Mouse (Mus musculus) lung, embryonic 14.5 days (tissue): ENCODE measurements at regions not wholly inside any gene's neighbourhood (a gene's known extent, or its start where the extent isn't known, plus 50 kb on each side); places are given as distances from the start of the nearest gene placed in this dataset.

ENCODE experiments used
- ATAC-seq: fragments of 200-750 bp; cut with Nextera tagmentation; 2 replicates; pipeline ENCODE4 v1.8.0; 2017; ENCODE audit warnings: mild to moderate bottlenecking, moderate TSS enrichment, moderate library complexity; ENCODE audit not compliant: insufficient read depth
- DNase-seq: peaks from one replicate; pipeline ENCODE4 v3.0.0-alpha.2; 2015
- H3K27ac ChIP-seq: fragments of 300-500 bp; sonication (generic); 2 replicates; pipeline ENCODE4 v1.5.1; 2014; ENCODE audit warnings: low read depth, mild to moderate bottlenecking, moderate library complexity
- H3K27me3 ChIP-seq: fragments of 300-500 bp; sonication (generic); 2 replicates; pipeline ENCODE4 v1.6.1; 2014; ENCODE audit warnings: low read length, control low read depth; ENCODE audit not compliant: insufficient read depth
- H3K36me3 ChIP-seq: fragments of 300-500 bp; sonication (generic); 2 replicates; pipeline ENCODE4 v1.6.1; 2014; ENCODE audit warnings: control low read depth; ENCODE audit not compliant: insufficient read depth
- H3K4me1 ChIP-seq: fragments of 300-500 bp; sonication (generic); 2 replicates; pipeline ENCODE4 v1.6.1; 2014; ENCODE audit warnings: antibody characterized with exemption, control low read depth; ENCODE audit not compliant: insufficient read depth
- H3K4me2 ChIP-seq: fragments of 300-500 bp; sonication (generic); 2 replicates; pipeline ENCODE4 v1.6.1; 2014; ENCODE audit warnings: mild to moderate bottlenecking
- H3K4me3 ChIP-seq: fragments of 300-500 bp; sonication (generic); 2 replicates; pipeline ENCODE4 v1.5.1; 2014; ENCODE audit warnings: low read depth, low read length
- H3K9ac ChIP-seq: fragments of 300-500 bp; sonication (generic); 2 replicates; pipeline ENCODE4 v1.6.1; 2014
- H3K9me3 ChIP-seq: fragments of 300-500 bp; sonication (generic); 2 replicates; pipeline ENCODE4 v1.6.1; 2016; ENCODE audit warnings: low read depth, low read length, control low read depth
- CTCF ChIP-seq: IDR thresholded peaks from 2 replicates; pipeline ENCODE4 v1.5.1; 2016; ENCODE audit warnings: antibody characterized with exemption, low read depth
- WGBS: fragments of 180-500 bp; shearing (Covaris S2); extraction: QIAGEN DNeasy Blood & Tissue Kit; methylation state at CpG from one replicate; pipeline ENCODE4 v1.1.7; 2014; 5-methylcytosine and 5-hydroxymethylcytosine counted together

- Histone ChIP-seq H3K36me3 (no peaks in the 10 kb centered on the region), H3K9me3 (no peaks in the 10 kb centered on the region), H3K9ac (no peak overlapping the region), H3K4me1 (no peaks in the 10 kb centered on the region), H3K4me3 (no peak overlapping the region), H3K4me2 (no peak overlapping the region), H3K27me3 (no peaks in the 10 kb centered on the region), H3K27ac (no peak overlapping the region)
- no peak for TF ChIP-seq CTCF
- ATAC-seq, result peak; percentile 60; the same call in 1 of the 2 replicates
- DNase-seq, result peak; percentile 7
- WGBS, result 32% methylated on average over 5 of the region's 5 CpGs
These were observed 89.8 kb upstream of the Gsc start for GRCm38 (mm10) chr12:104562961-104563360.

GRCm38 (mm10) chr12:104560934-104561565 is 87.9 kb upstream of the Gsc start:
- H3K36me3 ChIP-seq, result no peaks in the 10 kb centered on the region
- no peak overlapping the region for H3K4me2 ChIP-seq
- H3K4me3 ChIP-seq, result no peak overlapping the region
- H3K4me1 ChIP-seq, result no peaks in the 10 kb centered on the region
- TF ChIP-seq CTCF, result no peak
- 52% methylated on average over 14 of the region's 14 CpGs for WGBS
- DNase-seq (peak; percentile 7), ATAC-seq (0 out of 2 replicates have a peak, but pooled peaks have one; percentile 32)
- H3K9me3 ChIP-seq, result no peaks in the 10 kb centered on the region
- no peak overlapping the region for H3K27ac ChIP-seq
- H3K27me3 ChIP-seq, result no peaks in the 10 kb centered on the region
- no peak overlapping the region for H3K9ac ChIP-seq

- Histone ChIP-seq H3K9me3 (no peaks in the 10 kb centered on the region), H3K4me2 (no peak overlapping the region), H3K36me3 (no peaks in the 10 kb centered on the region), H3K27me3 (no peaks in the 10 kb centered on the region), H3K9ac (no peak overlapping the region), H3K27ac (no peak overlapping the region), H3K4me1 (no peaks in the 10 kb centered on the region), H3K4me3 (no peak overlapping the region)
- TF ChIP-seq CTCF, result no peak
- DNase-seq, result no peak
- 52% methylated on average over 4 of the region's 4 CpGs for WGBS
- ATAC-seq, result no peak
These were observed 84.6 kb upstream of the Gsc start for GRCm38 (mm10) chr12:104557761-104558160.

DNA sequence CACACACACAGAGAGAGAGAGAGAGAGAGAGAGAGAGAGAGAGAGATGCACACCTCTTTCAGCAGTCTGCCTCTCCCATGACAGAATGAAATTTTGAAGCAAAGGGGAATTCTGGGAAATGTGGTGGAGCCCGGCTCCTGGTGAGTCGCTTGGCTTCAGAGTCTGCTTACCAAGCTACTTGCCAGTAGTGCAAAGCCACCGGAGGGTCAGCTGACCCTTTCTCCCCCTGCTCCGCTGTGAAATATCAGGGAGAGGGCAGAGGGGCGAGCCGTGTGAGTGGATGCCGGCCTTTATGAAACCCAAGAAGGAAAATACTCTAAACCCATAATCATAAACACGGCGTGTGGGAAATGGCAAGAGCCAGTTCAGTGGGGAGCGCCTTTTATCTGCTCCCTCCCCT is 84.2 kb upstream of the Gsc start:
- H3K27ac ChIP-seq, result no peak overlapping the region

DNA sequence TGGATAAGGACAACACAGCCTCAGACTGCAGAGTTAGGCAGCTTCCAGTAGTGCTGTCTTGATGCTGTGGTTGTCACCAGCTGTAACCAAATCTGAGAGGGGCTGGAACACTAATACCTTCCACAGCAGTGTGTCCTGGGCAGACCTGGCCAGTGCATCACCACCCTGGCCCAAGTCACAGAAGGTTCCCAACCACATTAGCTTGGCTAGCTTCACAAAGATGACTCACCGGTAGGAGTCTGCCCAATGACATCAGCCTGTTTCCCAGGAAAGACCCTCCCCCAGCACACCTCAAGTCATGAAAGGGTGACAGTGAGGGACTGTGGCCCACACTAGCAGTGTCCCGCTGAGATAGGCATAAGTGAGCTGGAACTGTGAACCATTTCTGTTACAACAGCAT is 75.5 kb upstream of the Gsc start:
- no peak for ATAC-seq
- no peak for TF ChIP-seq CTCF

More for the DNA sequence above, 84.2 kb upstream of the Gsc start:
- no peak for DNase-seq
- Histone ChIP-seq H3K9ac (no peak overlapping the region), H3K4me2 (no peak overlapping the region), H3K27me3 (no peaks in the 10 kb centered on the region), H3K36me3 (no peaks in the 10 kb centered on the region), H3K4me1 (no peaks in the 10 kb centered on the region), H3K4me3 (no peak overlapping the region), H3K9me3 (no peaks in the 10 kb centered on the region)
- ATAC-seq, result no peak
- 64% methylated on average over 10 of the region's 10 CpGs for WGBS
- no peak for TF ChIP-seq CTCF

GRCm38 (mm10) chr12:104547561-104547960 is 74.4 kb upstream of the Gsc start:
- Histone ChIP-seq H3K9ac (no peak overlapping the region), H3K27me3 (no peaks in the 10 kb centered on the region), H3K27ac (no peak overlapping the region), H3K4me1 (no peaks in the 10 kb centered on the region), H3K36me3 (no peaks in the 10 kb centered on the region), H3K9me3 (no peaks in the 10 kb centered on the region), H3K4me2 (no peak overlapping the region), H3K4me3 (no peak overlapping the region)
- DNase-seq (no peak), ATAC-seq (no peak)
- no peak for TF ChIP-seq CTCF
- WGBS, result 67% methylated on average over 3 of the region's 3 CpGs

More for the DNA sequence above, 75.5 kb upstream of the Gsc start:
- Histone ChIP-seq H3K36me3 (no peaks in the 10 kb centered on the region), H3K4me1 (no peaks in the 10 kb centered on the region), H3K9me3 (no peaks in the 10 kb centered on the region), H3K27ac (no peak overlapping the region), H3K4me3 (no peak overlapping the region), H3K9ac (no peak overlapping the region), H3K4me2 (no peak overlapping the region), H3K27me3 (no peaks in the 10 kb centered on the region)
- WGBS, result 76% methylated on average over 2 of the region's 2 CpGs
- no peak for DNase-seq

DNA sequence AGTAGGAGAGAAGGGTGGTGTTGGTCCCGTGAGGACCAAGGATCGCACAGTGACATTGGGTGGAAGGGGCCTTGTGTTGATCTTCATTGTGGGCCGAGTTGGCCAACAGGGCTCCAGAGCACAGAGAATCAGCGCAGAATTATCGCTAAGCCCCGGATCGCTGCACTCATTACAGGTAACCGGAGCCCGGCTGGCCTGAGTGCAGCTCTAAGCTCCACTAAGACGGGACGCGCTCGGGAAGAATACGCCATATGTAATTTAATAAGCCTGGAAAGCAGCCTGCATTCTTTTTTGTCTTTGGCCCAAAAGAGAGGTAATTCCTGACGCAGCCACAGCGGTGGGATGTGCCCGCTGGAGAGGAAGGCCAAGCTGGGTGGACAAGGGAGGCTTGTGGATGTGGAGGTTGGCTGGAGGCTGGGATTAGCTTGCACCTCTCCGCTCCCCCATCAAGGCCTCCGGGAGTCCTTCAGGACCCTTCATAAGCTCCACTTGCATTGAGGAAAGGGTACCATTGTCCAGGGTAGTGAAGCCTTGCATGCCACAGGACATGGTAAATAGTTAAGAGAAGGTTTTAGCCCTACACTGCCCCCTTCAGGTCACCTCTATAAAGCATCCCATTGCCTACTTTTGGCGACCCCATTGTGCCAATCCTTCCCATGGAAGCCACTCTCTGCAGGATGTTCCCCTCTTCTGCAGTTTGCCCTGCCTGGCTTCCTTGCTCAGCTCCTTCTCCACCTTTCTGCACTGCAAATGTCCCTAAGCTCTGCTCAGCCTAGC is 73.1 kb upstream of the Gsc start:
- Histone ChIP-seq H3K36me3 (no peaks in the 10 kb centered on the region), H3K4me1 (no peaks in the 10 kb centered on the region), H3K27ac (no peak overlapping the region), H3K4me3 (no peak overlapping the region), H3K9me3 (no peaks in the 10 kb centered on the region), H3K27me3 (no peaks in the 10 kb centered on the region), H3K9ac (no peak overlapping the region), H3K4me2 (no peak overlapping the region)
- 86% methylated on average over 20 of the region's 20 CpGs for WGBS
- no peak for DNase-seq
- no peak for TF ChIP-seq CTCF
- ATAC-seq, result no peak
